Mouse (Mus musculus): ENCODE results near the gene Ndufab1.

Ndufab1 gene

GRCm38 (mm10) chr7:122067517-122068381 is 33.9 kb downstream of the Ndufab1 start:
- peak; percentile 32 for DNase-seq (ENCODE audit: low spot score)

- peak; percentile 93 for DNase-seq (ENCODE audit: low spot score)
Observed at GRCm38 (mm10) chr7:122066945-122067516, 34.7 kb downstream of the Ndufab1 start, which contains the start of the genes Ubfd1 and Ears2. TSS of gene Ubfd1 (plus strand) at chr7:122067175. TSS of gene Ears2 (minus strand) at chr7:122067263.

DNA sequence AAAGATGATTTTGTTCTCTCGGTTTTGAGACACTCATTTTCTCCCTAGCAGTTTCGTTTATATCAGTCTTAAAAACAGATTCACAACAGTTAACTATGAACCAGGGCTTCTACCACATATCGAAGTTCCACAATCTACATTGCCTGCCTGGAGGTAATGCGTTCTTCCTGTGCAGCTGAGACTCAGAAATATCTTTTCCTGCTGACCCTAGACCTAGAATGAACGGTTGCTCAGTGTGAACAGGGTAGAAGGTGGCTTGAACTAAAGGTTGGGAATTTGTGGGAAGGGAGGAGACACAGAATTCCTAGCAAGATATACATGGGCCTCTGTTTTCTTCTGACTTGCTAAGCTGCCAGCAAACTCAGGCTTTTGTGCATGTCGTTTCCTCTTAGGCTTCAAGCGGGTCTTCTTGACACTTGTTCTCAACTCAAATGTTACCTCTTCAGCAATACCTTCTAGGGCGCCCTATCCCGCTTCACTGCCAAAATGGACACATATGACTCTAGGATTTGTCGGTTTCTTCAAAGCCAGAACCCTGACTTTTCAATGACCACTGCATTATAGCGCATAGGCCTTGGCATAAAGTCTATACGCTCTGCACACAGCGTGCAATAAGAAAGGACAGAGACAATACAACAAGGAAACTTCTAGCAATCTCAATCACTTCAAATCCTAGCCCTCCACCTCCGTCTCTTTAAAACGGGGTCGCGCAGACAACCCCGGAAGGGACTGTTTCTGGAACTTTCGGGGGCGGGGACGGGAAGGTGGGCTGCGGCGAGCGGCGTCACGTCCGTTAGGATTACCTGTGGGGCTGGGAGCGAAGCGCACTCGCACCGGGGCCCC is 35.4 kb downstream of the Ndufab1 start:
- peak; percentile 25 for DNase-seq (ENCODE audit: low spot score)

DNA sequence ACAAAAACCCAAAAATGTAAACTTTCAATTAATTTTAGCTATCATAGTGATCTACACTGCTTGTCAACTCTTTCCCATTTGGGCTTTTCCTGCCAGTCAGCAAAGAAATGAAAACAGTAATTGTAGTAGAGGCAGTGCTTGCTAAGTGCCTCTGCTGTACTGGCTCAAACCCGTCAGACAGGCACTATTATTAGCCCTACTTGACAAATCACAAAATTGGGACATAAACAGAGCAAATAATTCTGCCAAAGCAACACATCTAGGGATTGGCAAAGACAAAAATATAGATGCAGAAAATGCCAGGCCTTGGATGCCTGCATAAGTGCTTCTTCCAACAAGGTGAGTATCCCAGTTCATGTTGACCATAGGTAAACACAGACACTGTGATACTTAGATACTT is 36.0 kb downstream of the Ndufab1 start:
- DNase-seq (ENCODE audit: low spot score): no peak

DNA sequence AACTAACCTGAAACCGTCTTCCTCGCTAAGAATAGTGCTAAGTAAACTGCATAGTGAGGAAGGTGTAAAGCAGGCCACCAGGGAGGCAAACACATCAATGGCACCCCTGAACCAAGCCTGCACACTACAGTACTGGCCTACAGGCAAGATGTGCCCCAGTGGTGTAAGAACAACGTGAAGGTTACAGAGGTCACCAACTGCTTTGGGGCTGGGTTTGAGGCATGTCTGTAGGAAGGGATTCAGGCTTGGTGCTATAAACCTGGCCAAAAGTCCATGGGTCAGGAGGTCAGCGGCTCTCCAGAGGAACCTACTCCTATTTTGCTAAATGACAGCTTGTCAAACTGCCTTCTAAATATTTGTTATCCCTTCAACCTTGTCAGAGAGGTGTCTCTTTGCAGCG is 45.1 kb downstream of the Ndufab1 start:
- DNase-seq (ENCODE audit: low spot score): no peak

DNA sequence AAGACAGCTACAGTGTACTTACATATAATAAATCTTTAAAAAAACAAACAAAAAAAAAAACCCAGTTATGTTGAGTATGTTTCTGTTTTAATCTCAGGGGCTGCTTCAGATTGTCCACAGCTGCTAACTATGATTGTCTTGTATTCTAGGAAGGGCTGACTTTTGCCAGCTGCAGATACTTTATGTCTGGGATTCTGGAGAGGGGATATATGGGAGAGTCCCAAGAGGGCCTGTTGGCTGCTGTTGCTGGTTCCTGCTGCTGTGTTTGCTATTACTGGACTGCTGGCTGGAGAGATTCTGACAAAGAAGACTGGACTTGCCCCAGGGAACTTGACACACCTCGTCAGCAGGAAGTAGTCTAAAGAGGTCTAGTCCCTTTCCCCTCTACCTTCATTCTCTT is 50.9 kb downstream of the Ndufab1 start:
- no peak for DNase-seq (ENCODE audit: low spot score)

GRCm38 (mm10) chr7:122048191-122048590 is 53.5 kb downstream of the Ndufab1 start:
- no peak for DNase-seq (ENCODE audit: low spot score)

- DNase-seq (ENCODE audit: low spot score): no peak
Observed at GRCm38 (mm10) chr7:122046813-122047212, 54.9 kb downstream of the Ndufab1 start.

GRCm38 (mm10) chr7:122045711-122046110 is 56.0 kb downstream of the Ndufab1 start:
- no peak for DNase-seq (ENCODE audit: low spot score)

- no peak for DNase-seq (ENCODE audit: low spot score)
Observed at GRCm38 (mm10) chr7:122045181-122045634, 56.5 kb downstream of the Ndufab1 start.

- no peak for DNase-seq (ENCODE audit: low spot score)
Observed at GRCm38 (mm10) chr7:122044106-122044505, 57.6 kb downstream of the Ndufab1 start.
